Mouse (Mus musculus) T-cell, adult 2 months (primary cell): ENCODE results near the gene Ifi44.

ENCODE experiments used
- DNase-seq: peaks from one replicate; pipeline ENCODE4 v3.0.0; 2022; ENCODE audit warnings: low spot score

Gene Ifi44

DNA sequence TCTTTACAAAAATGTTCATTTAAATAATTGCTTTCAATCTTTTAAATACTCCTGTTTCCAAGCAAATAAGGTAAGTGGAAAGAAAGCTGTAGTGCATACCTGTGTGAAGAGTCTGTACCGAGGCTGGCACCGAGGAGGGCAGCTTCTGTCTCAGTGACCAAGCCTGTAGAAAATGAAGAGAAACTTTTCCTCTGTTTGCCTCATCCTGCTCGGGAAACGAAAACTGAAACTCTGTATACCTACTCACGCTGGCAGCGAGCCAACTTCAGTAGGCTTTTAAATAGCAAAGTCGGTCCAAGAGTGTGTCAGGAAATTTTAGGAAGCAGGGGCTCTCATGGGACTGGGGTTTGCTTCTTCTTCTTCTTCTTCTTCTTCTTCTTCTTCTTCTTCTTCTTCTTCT is at the start of gene Ifi44:
Ifi44 (minus strand) TSS at position 224 of the 400 bp plus-strand sequence.
- no peak for DNase-seq

DNA sequence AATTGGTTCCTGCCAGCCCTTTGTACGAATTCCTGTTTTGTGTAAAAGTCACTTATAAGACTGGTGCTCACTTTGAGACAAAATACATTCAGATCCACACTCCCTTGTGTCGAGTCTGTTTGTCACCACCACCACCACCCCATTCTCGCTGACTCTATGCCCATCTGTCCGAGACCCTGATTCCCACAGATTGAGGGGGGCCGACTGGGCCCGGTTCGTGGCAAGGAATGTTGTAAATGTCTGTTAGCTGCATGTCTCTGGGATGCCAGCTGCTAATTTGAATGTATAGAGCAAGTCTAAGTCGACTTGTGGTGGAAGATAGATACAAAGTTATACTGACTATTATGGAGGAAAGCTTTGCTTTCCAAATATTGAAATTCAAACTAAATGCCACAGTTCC is 38.9 kb upstream of the Ifi44 start:
- no peak for DNase-seq

DNA sequence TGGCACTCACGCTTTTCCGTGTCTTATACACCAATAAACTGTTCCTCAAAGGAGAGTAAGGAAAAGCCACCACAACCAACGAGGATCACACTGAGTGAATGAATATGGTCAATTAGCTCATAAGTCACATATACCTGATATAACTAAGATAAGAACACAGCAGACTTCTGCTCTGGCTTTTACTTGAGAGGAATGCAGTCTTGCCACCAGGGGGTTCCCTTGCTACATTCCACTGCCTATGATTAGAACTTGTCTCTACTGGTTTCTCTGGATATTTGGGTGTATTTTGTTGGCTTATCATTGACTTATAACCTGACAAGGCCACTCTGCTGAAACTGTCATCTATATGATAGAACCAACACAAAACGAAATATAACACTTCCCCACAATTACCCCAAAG is 25.3 kb upstream of the Ifi44 start:
- no peak for DNase-seq

DNA sequence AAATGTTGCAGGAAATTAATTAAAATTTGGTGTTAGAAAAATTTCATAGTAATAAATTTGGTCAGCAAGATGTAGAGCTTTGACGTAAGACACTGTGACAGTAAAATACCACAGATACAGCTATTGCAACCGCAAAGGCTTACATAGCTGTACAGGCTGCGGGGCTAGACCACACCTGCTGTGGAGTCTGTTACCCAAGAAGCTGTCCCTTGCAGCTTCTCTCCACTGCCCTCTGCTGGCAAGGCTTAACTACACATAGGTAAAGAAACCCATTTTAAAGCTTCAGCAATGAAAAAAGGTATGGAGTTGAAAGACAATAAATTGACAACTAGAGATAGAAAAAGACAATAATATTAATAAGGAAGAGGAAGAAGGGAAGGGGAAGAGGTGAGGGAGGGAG is 21.3 kb upstream of the Ifi44 start:
- DNase-seq: peak; percentile 5

DNA sequence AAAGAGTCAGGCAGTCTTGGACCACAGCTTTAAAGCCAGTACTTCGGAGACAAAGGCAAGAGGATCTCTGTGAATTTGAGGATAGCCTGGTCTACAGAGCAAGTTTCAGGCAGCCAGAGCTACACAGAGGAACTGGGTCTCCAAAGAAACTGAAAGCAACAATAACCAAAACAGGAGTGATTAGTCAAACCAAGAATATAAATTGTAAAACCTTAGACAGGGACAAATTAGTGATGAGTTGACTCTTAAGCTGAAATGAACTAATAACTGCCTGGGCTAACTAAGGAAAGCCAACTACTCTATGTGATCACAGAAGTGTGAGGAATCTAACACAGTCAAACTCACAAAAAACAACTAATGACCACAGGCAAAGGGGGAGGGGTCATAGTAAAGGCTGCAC is 1.2 kb downstream of the Ifi44 start:
- DNase-seq: no peak

DNA sequence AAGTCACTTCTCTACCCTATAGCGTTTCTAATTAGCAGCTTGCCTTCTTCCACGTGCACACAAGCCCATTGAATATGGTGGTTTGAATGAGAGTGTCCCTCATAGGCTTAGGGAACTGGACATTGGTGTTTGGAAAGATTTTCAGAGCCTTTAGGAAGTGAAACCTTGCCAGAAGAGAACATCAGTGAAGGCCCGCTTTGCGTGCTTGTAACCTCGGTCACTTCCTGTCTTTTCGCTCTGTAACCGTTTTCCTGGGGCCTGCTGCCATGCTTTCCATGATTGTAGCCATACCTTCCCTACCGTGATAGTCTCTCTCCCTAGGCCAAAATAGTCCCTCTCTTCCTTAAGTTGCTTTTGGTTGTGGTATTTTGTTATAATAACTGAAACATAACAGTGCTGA is 3.7 kb downstream of the Ifi44 start:
- DNase-seq: no peak

DNA sequence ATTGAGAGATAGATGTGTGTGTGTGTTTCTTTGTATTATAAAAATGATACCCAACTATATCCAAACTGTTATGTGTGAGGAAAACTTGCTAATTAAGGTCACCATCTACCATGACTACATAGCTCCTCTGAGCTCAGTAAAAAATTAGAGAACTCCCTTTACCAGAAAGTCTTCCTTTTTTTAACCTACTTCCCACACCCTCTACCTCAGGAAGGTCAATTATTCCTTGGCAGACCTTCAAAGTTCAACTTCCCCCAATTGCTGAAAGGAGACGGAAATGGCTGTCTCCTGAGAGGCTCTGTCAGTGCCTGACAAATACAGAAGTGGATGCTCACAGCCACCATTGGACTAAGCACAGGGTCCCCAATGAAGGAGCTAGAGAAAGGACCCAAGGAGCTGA is 7.5 kb downstream of the Ifi44 start:
- no peak for DNase-seq

DNA sequence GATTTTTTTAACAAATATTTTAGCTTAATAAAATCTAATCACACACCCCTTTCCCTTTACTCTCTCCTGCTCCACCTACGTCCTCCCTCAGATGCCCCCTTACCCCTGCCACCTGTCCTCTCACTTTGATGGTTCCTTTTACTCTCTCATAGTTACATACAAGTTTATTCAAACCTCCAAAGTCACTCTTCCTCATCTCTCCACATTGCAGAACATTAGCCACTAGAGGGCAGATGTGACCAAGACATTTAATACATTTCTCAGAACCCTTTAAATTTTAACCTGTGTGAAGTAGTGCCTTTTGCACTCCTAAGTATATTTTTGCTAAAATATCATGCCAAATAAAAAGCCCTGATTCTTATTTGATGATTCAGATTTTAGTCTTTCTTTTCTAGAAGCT is 33.5 kb downstream of the Ifi44 start:
- no peak for DNase-seq

DNA sequence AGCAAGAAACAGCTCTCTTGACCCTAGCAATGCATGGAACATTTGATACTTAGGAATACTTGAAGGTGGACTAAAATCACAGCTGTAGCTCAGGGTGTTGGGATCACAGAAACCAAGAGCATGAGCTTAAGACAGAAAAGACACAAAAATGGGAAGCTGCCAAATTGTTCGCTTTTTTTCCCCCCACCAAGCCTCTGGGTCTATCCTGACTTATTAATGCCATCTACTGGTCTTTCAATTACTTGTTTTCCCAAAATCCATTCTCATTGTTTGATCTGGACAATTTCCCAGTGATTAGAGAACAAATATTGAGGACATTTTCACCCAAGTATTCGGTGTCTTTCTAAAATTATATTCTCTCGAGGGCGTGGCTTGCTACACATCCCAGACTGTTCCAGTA is 42.4 kb downstream of the Ifi44 start:
- no peak for DNase-seq
